Mouse (Mus musculus) heart, embryonic 12.5 days (tissue): ENCODE measurements at regions not wholly inside any gene's neighbourhood (a gene's known extent, or its start where the extent isn't known, plus 50 kb on each side); places are given as distances from the start of the nearest gene placed in this dataset.

Experiments used
- ATAC-seq: fragments of 200-750 bp; cut with Nextera tagmentation; 2 replicates; pipeline ENCODE4 v1.8.0; 2017; ENCODE audit warnings: moderate TSS enrichment, moderate library complexity; ENCODE audit not compliant: insufficient number of reproducible peaks, low FRiP score
- H3K27ac ChIP-seq: fragments of 300-500 bp; sonication (generic); 2 replicates; pipeline ENCODE4 v1.5.1; 2016; ENCODE audit warnings: mild to moderate bottlenecking, moderate library complexity; ENCODE audit not compliant: poor library complexity, severe bottlenecking
- H3K27me3 ChIP-seq: fragments of 300-500 bp; sonication (generic); replicated peaks from 2 replicates; pipeline ENCODE4 v1.6.1; 2016; ENCODE audit warnings: mild to moderate bottlenecking, moderate library complexity
- H3K36me3 ChIP-seq: fragments of 300-500 bp; sonication (generic); 2 replicates; pipeline ENCODE4 v1.6.1; 2016; ENCODE audit warnings: mild to moderate bottlenecking, moderate library complexity
- H3K4me1 ChIP-seq: fragments of 300-500 bp; sonication (generic); replicated peaks from 2 replicates; pipeline ENCODE4 v1.6.1; 2016; ENCODE audit warnings: mild to moderate bottlenecking
- H3K4me2 ChIP-seq: fragments of 300-500 bp; sonication (generic); 2 replicates; pipeline ENCODE4 v1.6.1; 2016; ENCODE audit warnings: mild to moderate bottlenecking, moderate library complexity
- H3K4me3 ChIP-seq: fragments of 300-500 bp; sonication (generic); 2 replicates; pipeline ENCODE4 v1.5.1; 2016; ENCODE audit warnings: mild to moderate bottlenecking
- H3K9ac ChIP-seq: fragments of 300-500 bp; sonication (generic); 2 replicates; pipeline ENCODE4 v1.6.1; 2016; ENCODE audit warnings: mild to moderate bottlenecking, moderate library complexity
- H3K9me3 ChIP-seq: fragments of 300-500 bp; sonication (generic); replicated peaks from 2 replicates; pipeline ENCODE4 v1.6.1; 2016; ENCODE audit warnings: mild to moderate bottlenecking, moderate library complexity
- WGBS: fragments of 180-500 bp; shearing (Covaris S2); methylation state at CpG from one replicate; pipeline ENCODE4 v1.1.7; 2016; 5-methylcytosine and 5-hydroxymethylcytosine counted together

- Histone ChIP-seq H3K9me3 (no peaks in the 10 kb centered on the region), H3K4me3 (no peak overlapping the region), H3K4me2 (no peak overlapping the region), H3K36me3 (no peaks in the 10 kb centered on the region), H3K27ac (no peak overlapping the region), H3K27me3 (no peaks in the 10 kb centered on the region), H3K9ac (no peak overlapping the region), H3K4me1 (0 out of 2 replicates have a peak, but pooled peaks cover 7% of the 10 kb centered on the region)
- ATAC-seq, result no peak
- WGBS, result 82% methylated on average over 10 of the region's 10 CpGs
Measured at GRCm38 (mm10) chr10:45763160-45763955, 185.7 kb downstream of the Hace1 start.

GRCm38 (mm10) chr10:45779720-45780119, 202.1 kb downstream of the Hace1 start:
- Histone ChIP-seq H3K27me3 (no peaks in the 10 kb centered on the region), H3K9me3 (no peaks in the 10 kb centered on the region), H3K36me3 (no peaks in the 10 kb centered on the region), H3K4me1 (0 out of 2 replicates have a peak, but pooled peaks cover 3% of the 10 kb centered on the region), H3K27ac (no peak overlapping the region), H3K4me3 (no peak overlapping the region), H3K4me2 (no peak overlapping the region), H3K9ac (no peak overlapping the region)
- no peak for ATAC-seq
- WGBS, result 25% methylated on average over 6 of the region's 6 CpGs

- WGBS, result 44% methylated on average over 5 of the region's 5 CpGs
Measured at GRCm38 (mm10) chr10:45783026-45783425, 205.4 kb downstream of the Hace1 start.

GRCm38 (mm10) chr10:45783461-45784149, 206.0 kb downstream of the Hace1 start:
- Histone ChIP-seq H3K4me3 (no peak overlapping the region), H3K27me3 (no peaks in the 10 kb centered on the region), H3K27ac (no peak overlapping the region), H3K4me2 (no peak overlapping the region), H3K4me1 (0 out of 2 replicates have a peak, but pooled peaks cover 3% of the 10 kb centered on the region), H3K36me3 (no peaks in the 10 kb centered on the region), H3K9me3 (no peaks in the 10 kb centered on the region), H3K9ac (no peak overlapping the region)
- 55% methylated on average over 11 of the region's 11 CpGs for WGBS
- ATAC-seq, result no peak

More at GRCm38 (mm10) chr10:45783026-45783425, 205.4 kb downstream of the Hace1 start:
- H3K27ac ChIP-seq, result no peak overlapping the region
- no peaks in the 10 kb centered on the region for H3K27me3 ChIP-seq
- ATAC-seq, result no peak
- H3K4me2 ChIP-seq, result no peak overlapping the region
- H3K9ac ChIP-seq, result no peak overlapping the region
- H3K9me3 ChIP-seq, result no peaks in the 10 kb centered on the region
- H3K4me3 ChIP-seq, result no peak overlapping the region
- H3K36me3 ChIP-seq, result no peaks in the 10 kb centered on the region
- 0 out of 2 replicates have a peak, but pooled peaks cover 3% of the 10 kb centered on the region for H3K4me1 ChIP-seq

GRCm38 (mm10) chr10:45784150-45784479, 206.5 kb downstream of the Hace1 start:
- H3K27ac ChIP-seq, result no peak overlapping the region
- no peaks in the 10 kb centered on the region for H3K27me3 ChIP-seq
- H3K4me2 ChIP-seq, result no peak overlapping the region
- no peak overlapping the region for H3K9ac ChIP-seq
- no peaks in the 10 kb centered on the region for H3K36me3 ChIP-seq
- H3K4me3 ChIP-seq, result no peak overlapping the region
- 0 out of 2 replicates have a peak, but pooled peaks cover 3% of the 10 kb centered on the region for H3K4me1 ChIP-seq
- H3K9me3 ChIP-seq, result no peaks in the 10 kb centered on the region
- 48% methylated on average over 2 of the region's 2 CpGs for WGBS
- no peak for ATAC-seq

GRCm38 (mm10) chr10:45784575-45784974, 206.9 kb downstream of the Hace1 start:
- WGBS, result 71% methylated on average over 4 of the region's 4 CpGs
- no peak for ATAC-seq
- Histone ChIP-seq H3K4me2 (no peak overlapping the region), H3K9me3 (no peaks in the 10 kb centered on the region), H3K27ac (no peak overlapping the region), H3K27me3 (no peaks in the 10 kb centered on the region), H3K9ac (no peak overlapping the region), H3K36me3 (no peaks in the 10 kb centered on the region), H3K4me1 (0 out of 2 replicates have a peak, but pooled peaks cover 3% of the 10 kb centered on the region), H3K4me3 (no peak overlapping the region)

GRCm38 (mm10) chr10:45788356-45788755, 210.7 kb downstream of the Hace1 start:
- ATAC-seq, result no peak
- no peak overlapping the region for H3K4me2 ChIP-seq
- no peaks in the 10 kb centered on the region for H3K36me3 ChIP-seq
- H3K9me3 ChIP-seq, result no peaks in the 10 kb centered on the region
- no peak overlapping the region for H3K4me3 ChIP-seq
- H3K27me3 ChIP-seq, result no peaks in the 10 kb centered on the region
- 56% methylated on average over 1 of the region's 1 CpGs for WGBS
- no peak overlapping the region for H3K9ac ChIP-seq
- 0 out of 2 replicates have a peak, but pooled peaks cover 3% of the 10 kb centered on the region for H3K4me1 ChIP-seq
- no peak overlapping the region for H3K27ac ChIP-seq

- Histone ChIP-seq H3K4me3 (no peak overlapping the region), H3K9me3 (peaks cover 4% of the 10 kb centered on the region; the same call in 1 of the 2 replicates), H3K9ac (no peak overlapping the region), H3K4me1 (no peaks in the 10 kb centered on the region), H3K27me3 (no peaks in the 10 kb centered on the region), H3K4me2 (no peak overlapping the region), H3K36me3 (no peaks in the 10 kb centered on the region), H3K27ac (no peak overlapping the region)
- no peak for ATAC-seq
- 69% methylated on average over 2 of the region's 2 CpGs for WGBS
Measured at GRCm38 (mm10) chr10:45795582-45795981, 218.0 kb downstream of the Hace1 start.

GRCm38 (mm10) chr10:45800070-45800851, 222.6 kb downstream of the Hace1 start:
- H3K9ac ChIP-seq, result no peak overlapping the region
- H3K36me3 ChIP-seq, result no peaks in the 10 kb centered on the region
- no peak overlapping the region for H3K4me3 ChIP-seq
- no peak overlapping the region for H3K27ac ChIP-seq
- H3K4me1 ChIP-seq, result no peaks in the 10 kb centered on the region
- H3K27me3 ChIP-seq, result no peaks in the 10 kb centered on the region
- H3K9me3 ChIP-seq, result no peaks in the 10 kb centered on the region
- WGBS, result 52% methylated on average over 12 of the region's 12 CpGs
- H3K4me2 ChIP-seq, result no peak overlapping the region
- ATAC-seq, result no peak

- H3K27ac ChIP-seq, result no peak overlapping the region
- no peak for ATAC-seq
- no peaks in the 10 kb centered on the region for H3K36me3 ChIP-seq
- no peaks in the 10 kb centered on the region for H3K27me3 ChIP-seq
- no peaks in the 10 kb centered on the region for H3K4me1 ChIP-seq
- H3K4me3 ChIP-seq, result no peak overlapping the region
- no peak overlapping the region for H3K9ac ChIP-seq
- 61% methylated on average over 1 of the region's 1 CpGs for WGBS
- H3K4me2 ChIP-seq, result no peak overlapping the region
- H3K9me3 ChIP-seq, result no peaks in the 10 kb centered on the region
Measured at GRCm38 (mm10) chr10:45801463-45801862, 223.8 kb downstream of the Hace1 start.
